Mouse (Mus musculus) kidney, adult 2 months (tissue): Measurements from ENCODE around the gene Gm15517.

ENCODE experiments used
- CTCF ChIP-seq: fragments of 200-500 bp; conservative IDR thresholded peaks from 2 replicates; pipeline ENCODE4 v1.5.1; 2011; ENCODE audit warnings: low read depth, mild to moderate bottlenecking, control low read depth, low read length, moderate library complexity, mixed read lengths; ENCODE audit not compliant: insufficient read depth, insufficient read length
- POLR2A ChIP-seq: fragments of 200-500 bp; IDR thresholded peaks from one replicate; pipeline ENCODE4 v1.6.1; 2011; ENCODE audit warnings: low read depth, low read length, control low read depth

DNA sequence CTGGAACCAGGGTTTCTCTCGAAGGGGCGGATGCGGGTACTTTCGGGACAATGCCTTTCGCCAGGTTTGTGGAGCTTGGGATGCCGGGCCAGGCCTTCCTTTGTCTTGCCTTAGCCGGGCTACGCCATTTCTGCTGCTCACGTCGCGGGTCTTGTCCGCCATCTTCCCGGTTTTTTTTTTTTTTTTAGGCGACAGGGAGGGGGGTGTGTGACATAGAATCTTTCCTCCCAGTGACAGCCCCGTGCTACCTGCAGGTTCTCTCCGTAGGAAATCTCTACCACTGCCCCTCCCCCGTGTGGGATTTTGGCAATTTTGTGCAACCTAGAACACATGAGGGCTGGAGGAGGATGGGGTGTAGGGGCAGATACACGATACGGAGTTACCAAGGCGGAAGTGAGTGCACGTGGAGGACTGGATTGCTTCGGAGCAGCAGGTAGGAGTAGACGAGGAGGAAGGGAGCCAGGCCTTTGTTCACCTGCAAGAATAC lies 14.2 kb upstream of the Gm15517 start:
- TF ChIP-seq POLR2A (no peak), CTCF (no peak)
